Mouse (Mus musculus) cerebellum, adult 2 months (tissue): ENCODE results near the gene Fuca2.

Experiments used
- CTCF ChIP-seq: fragments of 200-500 bp; IDR thresholded peaks from 2 replicates; pipeline ENCODE4 v1.5.1; 2011; ENCODE audit warnings: low read depth, mild to moderate bottlenecking, control low read depth, low read length, moderate library complexity, borderline replicate concordance; ENCODE audit not compliant: insufficient read depth
- POLR2A ChIP-seq: fragments of 200-500 bp; IDR thresholded peaks from 2 replicates; pipeline ENCODE4 v1.6.1; 2011; ENCODE audit warnings: low read length, control low read depth, borderline replicate concordance; ENCODE audit not compliant: insufficient read depth

- no peak for TF ChIP-seq CTCF
- no peak for TF ChIP-seq POLR2A
Observed at GRCm38 (mm10) chr10:13473833-13474567, 25.3 kb upstream of the Fuca2 start, which contains the start of gene Phactr2.
